Mouse (Mus musculus) intestine, embryonic 15.5 days (tissue): ENCODE results near the gene Mfsd7a. TPM values are rescaled to one million over a fixed set of nuclear protein-coding genes. Genes with fewer than 3 reads are reported as not detected.
"Not testable (repeated sequence)": the region's sequence is repeated elsewhere in the genome, so short reads cannot be mapped to it uniquely, and the experiment has no call there.

Source experiments
- ATAC-seq: fragments of 200-750 bp; cut with Nextera tagmentation; 2 replicates; pipeline ENCODE4 v1.8.0; 2017; ENCODE audit warnings: moderate TSS enrichment, moderate library complexity
- H3K27ac ChIP-seq: fragments of 300-500 bp; sonication (generic); 2 replicates; pipeline ENCODE4 v1.5.1; 2015; ENCODE audit warnings: mild to moderate bottlenecking, inconsistent platforms
- H3K27me3 ChIP-seq: fragments of 300-500 bp; sonication (generic); replicated peaks from 2 replicates; pipeline ENCODE4 v1.6.1; 2015; ENCODE audit warnings: inconsistent platforms
- H3K36me3 ChIP-seq: fragments of 300-500 bp; sonication (generic); 2 replicates; pipeline ENCODE4 v1.6.1; 2015; ENCODE audit warnings: inconsistent platforms
- H3K4me1 ChIP-seq: fragments of 300-500 bp; sonication (generic); replicated peaks from 2 replicates; pipeline ENCODE4 v1.6.1; 2015; ENCODE audit warnings: inconsistent platforms
- H3K4me2 ChIP-seq: fragments of 300-500 bp; sonication (generic); replicated peaks from 2 replicates; pipeline ENCODE4 v1.6.1; 2015; ENCODE audit warnings: mild to moderate bottlenecking, inconsistent platforms
- H3K4me3 ChIP-seq: fragments of 300-500 bp; sonication (generic); replicated peaks from 2 replicates; pipeline ENCODE4 v1.5.1; 2015; ENCODE audit warnings: inconsistent platforms
- H3K9ac ChIP-seq: fragments of 300-500 bp; sonication (generic); 2 replicates; pipeline ENCODE4 v1.6.1; 2015; ENCODE audit warnings: inconsistent platforms
- H3K9me3 ChIP-seq: fragments of 300-500 bp; sonication (generic); 2 replicates; pipeline ENCODE4 v1.6.1; 2016; ENCODE audit warnings: inconsistent platforms
- WGBS: fragments of 180-500 bp; shearing (Covaris S2); methylation state at CpG from one replicate; pipeline ENCODE4 v1.1.7; 2015; 5-methylcytosine and 5-hydroxymethylcytosine counted together
- polyA plus RNA-seq: library from polyadenylated mRNA; unstranded; fragments of >200 nt; fragmentation: Nextera tagmentation; extraction: Ambion mirVana; gene quantifications from 2 replicates; pipeline ENCODE4 v1.2.1, GENCODE M21; 2015

The Mfsd7a gene
- polyA plus RNA-seq = 0.16 and 0.38 TPM in 2 replicates

DNA sequence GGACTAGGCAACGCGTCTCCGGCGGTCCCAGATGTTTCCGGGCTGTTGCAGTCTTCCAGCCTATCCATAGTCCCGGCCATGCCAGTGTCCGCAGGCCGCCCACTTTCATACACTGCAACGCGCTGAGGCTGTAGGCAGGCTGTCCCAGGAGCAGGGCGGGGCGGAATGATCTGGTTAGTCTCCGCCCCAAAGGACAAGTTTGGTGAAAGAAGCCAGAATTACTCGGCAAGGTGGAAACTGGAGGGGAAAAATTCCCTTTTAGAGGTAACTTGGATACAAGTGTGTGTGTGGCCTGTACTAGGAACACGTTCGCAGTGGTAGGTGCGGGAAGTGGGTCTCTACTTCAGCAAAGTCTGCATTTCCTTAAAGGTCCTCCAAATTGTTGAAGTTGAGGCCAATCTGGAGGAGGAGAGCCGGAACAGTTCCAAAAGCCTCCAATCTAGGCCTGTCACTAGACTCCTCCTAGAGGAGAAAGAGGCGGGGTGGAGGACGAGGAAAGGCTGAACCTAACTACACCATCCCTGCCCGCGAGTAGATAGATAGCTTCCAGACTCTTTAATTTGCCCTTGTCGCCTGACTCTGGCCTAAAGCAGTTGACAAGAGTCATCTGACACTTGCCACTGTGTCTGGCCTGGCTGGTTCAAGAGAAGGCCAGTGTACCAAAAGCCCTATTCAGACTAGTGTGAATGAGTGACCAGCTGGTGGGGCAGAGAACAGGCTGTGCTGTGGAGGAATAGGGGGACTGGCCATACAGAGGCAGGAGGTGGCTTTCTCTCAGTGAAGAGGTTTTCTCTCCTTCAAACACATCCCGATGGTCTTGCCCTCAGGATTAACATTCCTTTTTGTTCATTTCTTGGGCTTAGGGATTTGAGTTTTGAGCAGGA is at the start of gene Mfsd7a:
Gene Mfsd7a (minus strand): TSS at position 107 of the 884 bp plus-strand sequence.
- peak within 1 kb of the TSS; percentile 37 for H3K4me3 ChIP-seq
- H3K27me3 ChIP-seq = no peaks in the 10 kb centered on the region
- WGBS = 11% methylated on average over 24 of the region's 24 CpGs
- peak within 1 kb of the TSS; percentile 41; the same call in 1 of the 2 replicates for H3K27ac ChIP-seq
- H3K4me2 ChIP-seq = peak within 1 kb of the TSS; percentile 69
- ATAC-seq = peak; percentile 94
- peak within 1 kb of the TSS; percentile 6 for H3K9ac ChIP-seq
- no peaks in the 10 kb centered on the region for H3K9me3 ChIP-seq
- no peaks in the 10 kb centered on the region for H3K36me3 ChIP-seq
- peaks cover 8% of the 10 kb centered on the region; the same call in 1 of the 2 replicates for H3K4me1 ChIP-seq

DNA sequence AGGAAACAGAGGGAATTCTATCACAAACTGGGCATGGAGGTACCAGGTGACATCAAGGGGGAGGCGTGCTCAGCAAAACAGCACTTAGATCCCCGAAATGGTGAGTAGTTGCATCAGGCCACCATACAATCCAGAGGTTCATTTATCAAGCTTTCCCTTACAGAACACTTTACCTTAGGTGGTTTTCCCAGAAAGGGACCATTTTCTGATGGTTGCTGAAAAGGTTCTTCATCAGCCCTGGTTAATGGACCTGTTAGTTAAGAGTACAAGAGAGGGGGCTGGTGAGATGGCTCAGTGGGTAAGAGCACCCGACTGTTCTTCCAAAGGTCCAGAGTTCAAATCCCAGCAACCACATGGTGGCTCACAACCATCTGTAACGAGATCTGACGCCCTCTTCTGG is 37.5 kb upstream of the Mfsd7a start:
- peaks cover 27% of the 10 kb centered on the region for H3K36me3 ChIP-seq
- 93% methylated on average over 5 of the region's 5 CpGs for WGBS
- H3K4me1 ChIP-seq = not testable (repeated sequence)

DNA sequence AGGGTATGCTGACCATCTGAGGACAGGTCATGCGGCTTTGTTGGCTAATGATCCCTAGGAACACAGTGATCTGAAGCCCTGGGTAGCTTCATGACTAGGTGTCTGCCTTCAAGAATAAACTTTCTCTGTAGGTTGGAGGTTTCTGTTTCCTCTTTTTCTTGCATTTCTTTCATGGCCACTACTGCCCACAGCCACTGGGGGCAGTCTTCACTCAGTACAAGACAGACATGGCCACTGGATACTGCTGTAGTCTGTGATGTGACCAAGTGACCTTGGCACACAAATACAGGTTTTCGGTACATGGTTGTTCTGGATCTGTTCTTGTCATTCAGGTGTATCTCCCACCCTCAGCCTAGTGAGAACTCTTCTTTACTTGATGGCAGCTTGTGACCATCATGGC is 36.5 kb upstream of the Mfsd7a start:
- Histone ChIP-seq H3K4me1 (no peaks in the 10 kb centered on the region), H3K9ac (no peak overlapping the region), H3K36me3 (peaks cover 23% of the 10 kb centered on the region), H3K27me3 (no peaks in the 10 kb centered on the region), H3K9me3 (no peaks in the 10 kb centered on the region), H3K4me3 (no peak overlapping the region), H3K27ac (no peak overlapping the region), H3K4me2 (no peak overlapping the region)
- WGBS = 81% methylated on average over 2 of the region's 2 CpGs
- no peak for ATAC-seq

More for the DNA sequence above, 37.5 kb upstream of the Mfsd7a start:
- H3K27me3 ChIP-seq, H3K9me3 ChIP-seq, H3K4me2 ChIP-seq, H3K27ac ChIP-seq, H3K4me3 ChIP-seq, H3K9ac ChIP-seq, ATAC-seq: not testable (repeated sequence)

DNA sequence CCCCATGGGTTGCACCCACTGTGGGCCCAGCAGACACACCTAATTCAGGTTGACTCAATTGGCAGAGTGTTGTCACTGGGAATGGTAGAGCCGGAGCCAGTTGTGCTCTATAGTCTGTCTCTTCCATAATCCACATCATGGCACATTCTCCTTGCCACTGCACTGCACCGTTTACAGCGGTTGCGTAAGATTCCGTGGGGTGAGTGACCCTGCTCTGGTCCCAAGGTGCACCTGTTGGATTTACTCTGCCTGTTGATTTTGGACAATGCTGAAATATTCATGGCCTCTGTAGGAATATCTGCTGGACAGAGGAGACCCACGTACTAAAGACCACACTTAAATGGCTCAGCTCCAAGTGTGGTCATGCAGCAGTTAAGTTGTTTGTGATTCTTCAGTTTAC is 34.3 kb upstream of the Mfsd7a start:
- Histone ChIP-seq H3K27ac (no peak overlapping the region), H3K4me3 (no peak overlapping the region), H3K27me3 (no peaks in the 10 kb centered on the region), H3K36me3 (peaks cover 13% of the 10 kb centered on the region), H3K4me2 (no peak overlapping the region), H3K9me3 (no peaks in the 10 kb centered on the region), H3K9ac (no peak overlapping the region), H3K4me1 (no peaks in the 10 kb centered on the region)
- WGBS = 90% methylated on average over 6 of the region's 6 CpGs
- no peak for ATAC-seq

DNA sequence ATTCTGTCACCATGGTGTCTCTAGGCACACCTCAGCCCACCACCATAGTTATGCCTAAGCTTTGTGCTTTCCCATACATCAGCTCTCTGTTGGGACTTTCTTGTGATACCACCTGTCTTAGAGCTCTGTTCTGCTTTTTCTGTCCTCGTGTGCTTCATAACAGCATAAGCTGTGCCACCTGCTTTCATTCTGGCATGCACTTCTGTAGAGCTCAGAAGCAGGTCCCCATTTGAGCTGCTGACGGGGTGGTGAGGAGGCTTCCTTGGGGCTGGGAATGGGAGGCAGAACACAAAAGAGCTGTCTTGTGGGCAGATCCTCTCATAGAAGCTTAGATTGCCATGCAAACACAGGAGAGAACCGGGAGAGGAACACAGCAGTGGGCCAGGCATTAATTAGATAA is 27.3 kb upstream of the Mfsd7a start:
- ATAC-seq = no peak
- no peak overlapping the region for H3K4me3 ChIP-seq
- H3K27ac ChIP-seq = no peak overlapping the region
- H3K9me3 ChIP-seq = no peaks in the 10 kb centered on the region
- H3K9ac ChIP-seq = no peak overlapping the region
- no peaks in the 10 kb centered on the region for H3K4me1 ChIP-seq
- H3K27me3 ChIP-seq = no peaks in the 10 kb centered on the region
- H3K4me2 ChIP-seq = no peak overlapping the region
- H3K36me3 ChIP-seq = peaks cover 34% of the 10 kb centered on the region
- WGBS = 91% methylated on average over 3 of the region's 3 CpGs

DNA sequence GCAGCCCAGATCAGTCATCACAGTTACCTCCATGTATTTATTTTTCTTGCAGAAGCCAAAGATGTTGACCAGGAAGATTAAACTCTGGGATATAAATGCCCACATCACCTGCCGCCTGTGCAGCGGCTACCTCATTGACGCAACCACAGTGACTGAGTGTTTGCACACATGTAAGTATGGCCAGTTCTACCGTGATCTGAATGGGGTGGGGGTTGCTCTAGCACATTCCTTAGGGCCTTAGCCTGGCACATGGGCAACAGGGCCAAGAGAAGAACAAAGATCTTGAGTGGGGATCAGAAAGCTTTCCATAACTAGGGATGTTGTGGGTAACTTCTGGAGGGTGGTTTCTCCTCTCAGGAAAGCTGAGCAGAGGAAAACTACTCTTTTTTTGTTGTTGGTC is 25.0 kb upstream of the Mfsd7a start:
- H3K36me3 ChIP-seq = peaks cover 34% of the 10 kb centered on the region
- no peak overlapping the region for H3K4me3 ChIP-seq
- no peak overlapping the region for H3K9ac ChIP-seq
- WGBS = 92% methylated on average over 4 of the region's 4 CpGs
- ATAC-seq = no peak
- no peaks in the 10 kb centered on the region for H3K9me3 ChIP-seq
- no peak overlapping the region for H3K27ac ChIP-seq
- no peak overlapping the region for H3K4me2 ChIP-seq
- H3K4me1 ChIP-seq = no peaks in the 10 kb centered on the region
- H3K27me3 ChIP-seq = no peaks in the 10 kb centered on the region

DNA sequence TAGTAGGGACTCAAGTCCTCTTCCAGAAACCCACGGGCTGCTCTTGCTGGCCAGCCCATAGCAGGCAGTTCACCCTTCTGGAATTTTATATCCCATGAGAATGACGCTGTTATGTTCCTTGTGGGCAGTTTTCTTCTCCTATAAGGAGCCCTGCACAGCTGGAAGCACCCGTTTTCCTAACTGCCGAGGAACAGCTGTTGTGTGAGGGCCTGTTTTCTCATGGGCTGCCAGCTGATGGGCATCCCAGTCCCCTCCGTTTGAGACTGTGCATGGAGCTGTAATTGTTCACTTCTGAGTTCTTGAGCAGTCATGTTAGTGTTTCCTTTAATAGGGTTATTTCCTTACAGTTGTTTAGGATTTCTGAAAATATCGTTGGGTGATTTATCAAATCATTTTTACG is 20.9 kb upstream of the Mfsd7a start:
- Histone ChIP-seq H3K9ac (no peak overlapping the region), H3K4me1 (no peaks in the 10 kb centered on the region), H3K4me2 (no peak overlapping the region), H3K9me3 (no peaks in the 10 kb centered on the region), H3K4me3 (no peak overlapping the region), H3K27me3 (no peaks in the 10 kb centered on the region), H3K36me3 (peaks cover 9% of the 10 kb centered on the region), H3K27ac (no peak overlapping the region)
- WGBS = 66% methylated on average over 7 of the region's 7 CpGs
- no peak for ATAC-seq

DNA sequence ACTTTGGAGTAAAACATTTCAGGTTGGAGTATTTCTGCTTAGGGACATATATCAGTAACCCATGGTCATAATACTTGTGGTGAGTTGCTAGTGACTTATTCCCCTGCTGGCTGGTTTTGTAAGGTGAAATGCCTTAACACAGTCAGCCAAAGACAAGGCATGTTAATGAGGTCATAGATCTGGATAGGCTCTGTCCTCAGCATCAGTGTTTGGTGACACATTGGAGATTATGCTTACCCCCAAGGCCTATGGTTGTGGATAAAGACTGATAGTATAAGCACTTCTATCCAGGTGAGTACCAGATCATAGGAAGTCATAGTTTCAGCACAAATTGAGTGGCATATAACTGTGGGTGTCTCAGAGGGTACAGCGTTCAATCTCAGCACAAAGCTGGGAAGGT is 18.0 kb upstream of the Mfsd7a start:
- ATAC-seq = no peak
- Histone ChIP-seq H3K9me3 (no peaks in the 10 kb centered on the region), H3K27me3 (no peaks in the 10 kb centered on the region), H3K4me3 (no peak overlapping the region), H3K9ac (no peak overlapping the region), H3K27ac (no peak overlapping the region), H3K4me2 (no peak overlapping the region), H3K36me3 (no peaks in the 10 kb centered on the region), H3K4me1 (peaks cover 20% of the 10 kb centered on the region)
- WGBS = 95% methylated on average over 1 of the region's 1 CpGs

DNA sequence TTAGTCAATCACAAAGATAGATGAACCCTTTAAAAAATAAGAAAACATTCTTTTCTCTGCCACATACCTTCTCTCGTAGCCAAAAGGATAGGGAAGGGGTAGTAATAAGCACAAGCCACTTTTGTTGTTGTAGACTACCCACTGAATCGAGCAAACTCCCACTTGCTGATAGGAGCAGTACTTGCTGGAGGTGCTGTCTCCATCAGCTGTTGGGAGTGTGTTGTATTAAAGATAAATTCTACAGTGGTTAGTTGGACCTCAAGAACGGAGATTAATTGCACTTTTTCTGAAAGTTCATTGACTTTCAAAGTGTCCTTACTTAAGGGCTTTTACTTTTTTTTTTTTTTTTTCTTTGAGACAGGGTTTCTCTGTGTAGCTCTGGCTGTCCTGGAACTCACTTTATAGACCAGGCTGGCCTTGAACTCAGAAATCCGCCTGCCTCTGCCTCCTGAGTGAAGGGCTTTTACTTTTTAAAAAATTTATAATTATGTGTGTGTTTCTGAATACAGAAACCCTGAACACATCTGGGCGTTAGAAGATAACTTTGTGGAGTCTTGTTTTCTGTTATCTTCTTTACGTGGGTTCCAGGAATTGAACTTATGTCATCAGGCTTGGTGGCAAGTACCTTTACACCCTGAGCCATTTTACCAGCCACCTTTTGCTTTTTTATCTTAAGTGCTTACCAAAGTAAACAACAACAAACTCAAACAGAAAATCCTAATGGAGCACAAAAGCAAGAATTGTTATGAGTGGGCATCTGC is 16.6 kb upstream of the Mfsd7a start:
- no peak for ATAC-seq
- Histone ChIP-seq H3K9me3 (no peaks in the 10 kb centered on the region), H3K4me3 (no peak overlapping the region)

DNA sequence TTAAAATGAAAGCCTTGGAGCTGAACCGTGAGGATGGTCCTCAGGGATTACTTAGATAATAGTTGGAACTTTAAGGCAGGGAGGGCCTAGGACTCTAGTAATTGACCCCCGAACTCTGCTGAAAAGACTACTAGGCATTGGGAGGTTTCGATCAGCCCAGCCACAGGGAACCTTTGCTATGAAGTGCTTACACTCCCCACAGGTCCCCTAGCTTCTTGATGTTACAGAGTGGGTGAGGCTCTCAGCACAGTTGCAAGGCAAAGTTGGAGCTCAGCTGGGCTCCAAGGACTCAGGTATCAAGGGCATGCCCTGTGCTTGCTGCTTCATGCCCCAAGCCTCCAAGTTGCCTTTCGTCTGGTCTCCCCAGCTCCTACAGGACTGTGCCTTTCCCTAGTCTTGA is 13.8 kb upstream of the Mfsd7a start:
- peak overlapping the region; percentile 88 for H3K4me3 ChIP-seq
- no peaks in the 10 kb centered on the region for H3K9me3 ChIP-seq
- 30% methylated on average over 4 of the region's 4 CpGs for WGBS
- no peak overlapping the region; the same call in 1 of the 2 replicates for H3K27ac ChIP-seq
- H3K4me1 ChIP-seq = peaks cover 20% of the 10 kb centered on the region
- H3K4me2 ChIP-seq = peak overlapping the region; percentile 84
- peak overlapping the region; percentile 100 for H3K9ac ChIP-seq
- ATAC-seq = no peak
- H3K27me3 ChIP-seq = no peaks in the 10 kb centered on the region; the same call in 1 of the 2 replicates
- H3K36me3 ChIP-seq = no peaks in the 10 kb centered on the region

More for the DNA sequence above, 16.6 kb upstream of the Mfsd7a start:
- Histone ChIP-seq H3K36me3 (no peaks in the 10 kb centered on the region), H3K27me3 (no peaks in the 10 kb centered on the region), H3K9ac (no peak overlapping the region), H3K4me1 (peaks cover 20% of the 10 kb centered on the region), H3K4me2 (no peak overlapping the region), H3K27ac (no peak overlapping the region)
- 85% methylated on average over 6 of the region's 6 CpGs for WGBS

DNA sequence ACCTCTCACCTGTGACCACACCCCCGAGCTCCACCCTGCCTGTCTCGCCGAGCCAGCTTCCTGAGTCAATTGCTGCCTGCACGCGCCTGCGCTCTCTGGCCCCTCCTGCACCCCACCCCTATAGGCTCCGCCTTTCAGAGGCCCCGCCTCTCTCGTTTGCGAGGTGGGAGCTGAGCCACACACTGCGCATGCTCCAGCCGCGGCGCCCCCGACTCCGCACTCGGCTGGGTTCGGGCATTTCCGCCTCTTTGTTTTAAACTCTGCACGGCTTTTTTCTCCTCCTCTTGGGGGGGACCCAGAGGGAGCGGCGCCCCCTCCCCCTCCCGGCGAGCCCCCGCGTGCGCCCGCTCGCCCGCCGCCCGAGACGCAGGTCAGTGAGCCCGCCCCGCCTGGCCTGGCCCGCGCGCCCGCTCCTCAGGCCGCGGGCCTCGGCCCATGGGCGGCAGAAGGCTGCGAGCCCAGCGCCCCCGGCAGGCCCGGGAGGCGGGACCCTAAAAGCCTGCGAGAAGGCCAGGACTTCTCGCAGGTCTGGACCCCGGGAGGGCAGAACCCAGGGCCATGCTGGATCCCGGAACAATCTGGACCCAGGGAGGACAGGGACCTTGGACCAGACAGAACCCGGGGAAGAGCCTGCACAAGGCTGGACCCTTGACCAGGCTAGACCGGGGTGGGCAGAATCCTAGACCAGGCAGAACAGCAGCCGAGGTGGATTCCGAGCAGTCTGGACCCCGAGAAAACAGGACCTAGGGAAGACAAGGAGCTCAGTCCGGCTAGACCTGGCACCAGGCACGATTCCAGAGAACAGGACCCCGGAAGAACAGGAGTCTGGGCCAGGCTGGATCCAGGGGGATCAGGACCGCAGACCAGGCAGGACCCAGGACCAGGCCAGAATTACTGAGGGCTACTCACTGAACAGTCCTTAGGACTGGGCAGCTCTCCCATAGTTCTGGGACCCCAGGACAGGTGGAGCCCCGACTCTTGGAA is 12.7 kb upstream of the Mfsd7a start, which contains the start of gene Pcgf3:
Gene Pcgf3 (plus strand): TSS at position 151 of the 984 bp plus-strand sequence.
- H3K4me1 ChIP-seq = peaks cover 20% of the 10 kb centered on the region
- under 1% methylated on average over 60 of the region's 62 CpGs for WGBS
- peak within 1 kb of the TSS; percentile 88 for H3K4me3 ChIP-seq
- peak; percentile 98 for ATAC-seq
- H3K9me3 ChIP-seq = no peaks in the 10 kb centered on the region
- peak within 1 kb of the TSS; percentile 100 for H3K9ac ChIP-seq
- H3K27me3 ChIP-seq = no peaks in the 10 kb centered on the region; the same call in 1 of the 2 replicates
- H3K27ac ChIP-seq = peak within 1 kb of the TSS; percentile 72
- peak within 1 kb of the TSS; percentile 84 for H3K4me2 ChIP-seq
- no peaks in the 10 kb centered on the region for H3K36me3 ChIP-seq
